Mouse (Mus musculus) hindbrain, embryonic 13.5 days (tissue): Measurements from ENCODE around the gene Shb. TPM values are rescaled to one million over a fixed set of nuclear protein-coding genes. Genes with fewer than 3 reads are reported as not detected.

ENCODE experiments used
- ATAC-seq: fragments of 200-750 bp; cut with Nextera tagmentation; 2 replicates; pipeline ENCODE4 v1.8.0; 2017; ENCODE audit warnings: moderate TSS enrichment; ENCODE audit not compliant: low FRiP score
- H3K27ac ChIP-seq: fragments of 300-500 bp; sonication (generic); 2 replicates; pipeline ENCODE4 v1.5.1; 2015; ENCODE audit warnings: inconsistent platforms, mild to moderate bottlenecking, moderate library complexity
- H3K27me3 ChIP-seq: fragments of 300-500 bp; sonication (generic); 2 replicates; pipeline ENCODE4 v1.6.1; 2015; ENCODE audit warnings: mild to moderate bottlenecking, inconsistent platforms
- H3K36me3 ChIP-seq: fragments of 300-500 bp; sonication (generic); 2 replicates; pipeline ENCODE4 v1.6.1; 2015; ENCODE audit warnings: mild to moderate bottlenecking, inconsistent platforms
- H3K4me1 ChIP-seq: fragments of 300-500 bp; sonication (generic); replicated peaks from 2 replicates; pipeline ENCODE4 v1.6.1; 2015; ENCODE audit warnings: inconsistent platforms
- H3K4me2 ChIP-seq: fragments of 300-500 bp; sonication (generic); 2 replicates; pipeline ENCODE4 v1.6.1; 2015; ENCODE audit warnings: inconsistent platforms, mild to moderate bottlenecking, moderate library complexity
- H3K4me3 ChIP-seq: fragments of 300-500 bp; sonication (generic); 2 replicates; pipeline ENCODE4 v1.5.1; 2015; ENCODE audit warnings: mild to moderate bottlenecking, inconsistent platforms
- H3K9ac ChIP-seq: fragments of 300-500 bp; sonication (generic); 2 replicates; pipeline ENCODE4 v1.6.1; 2015; ENCODE audit warnings: mild to moderate bottlenecking, inconsistent platforms
- H3K9me3 ChIP-seq: fragments of 300-500 bp; sonication (generic); 2 replicates; pipeline ENCODE4 v1.6.1; 2016; ENCODE audit warnings: inconsistent platforms
- WGBS: fragments of 180-500 bp; shearing (Covaris S2); methylation state at CpG from one replicate; pipeline ENCODE4 v1.1.7; 2015; 5-methylcytosine and 5-hydroxymethylcytosine counted together
- polyA plus RNA-seq: library from polyadenylated mRNA; unstranded; fragments of >200 nt; fragmentation: Nextera tagmentation; extraction: Ambion mirVana; gene quantifications from 2 replicates; pipeline ENCODE4 v1.2.1, GENCODE M21; 2015

The Shb gene
- polyA plus RNA-seq, result 3.8 and 5.7 TPM in 2 replicates

GRCm38 (mm10) chr4:45532375-45532774 lies at the start of gene Shb:
TSS of gene Shb (minus strand) at chr4:45532470.
- Histone ChIP-seq H3K4me3 (peak within 1 kb of the TSS; percentile 80), H3K4me2 (peak within 1 kb of the TSS; percentile 91), H3K27me3 (peaks cover 15% of the 10 kb centered on the region), H3K9me3 (no peaks in the 10 kb centered on the region), H3K9ac (no peak within 1 kb of the TSS), H3K36me3 (no peaks in the 10 kb centered on the region), H3K27ac (peak within 1 kb of the TSS; percentile 92; the same call in 1 of the 2 replicates), H3K4me1 (peaks cover 52% of the 10 kb centered on the region)
- WGBS, result 24% methylated on average over 7 of the region's 7 CpGs
- no peak for ATAC-seq

GRCm38 (mm10) chr4:45581095-45581494 lies 48.8 kb upstream of the Shb start:
- Histone ChIP-seq H3K4me2 (no peak overlapping the region), H3K9me3 (no peaks in the 10 kb centered on the region), H3K9ac (no peak overlapping the region), H3K4me3 (no peak overlapping the region), H3K4me1 (peaks cover 21% of the 10 kb centered on the region), H3K27ac (no peak overlapping the region), H3K36me3 (no peaks in the 10 kb centered on the region), H3K27me3 (peaks cover 24% of the 10 kb centered on the region)
- 90% methylated on average over 6 of the region's 6 CpGs for WGBS
- no peak for ATAC-seq

- Histone ChIP-seq H3K9ac (no peak overlapping the region), H3K27me3 (peaks cover 8% of the 10 kb centered on the region; the same call in 1 of the 2 replicates), H3K4me3 (no peak overlapping the region), H3K27ac (no peak overlapping the region), H3K9me3 (no peaks in the 10 kb centered on the region), H3K4me1 (peaks cover 28% of the 10 kb centered on the region), H3K4me2 (no peak overlapping the region), H3K36me3 (no peaks in the 10 kb centered on the region)
- WGBS, result 18% methylated on average over 22 of the region's 22 CpGs
- no peak for ATAC-seq
Measured at GRCm38 (mm10) chr4:45578554-45579370, 46.5 kb upstream of the Shb start.

GRCm38 (mm10) chr4:45577631-45578030 lies 45.4 kb upstream of the Shb start:
- ATAC-seq, result no peak
- Histone ChIP-seq H3K27me3 (no peaks in the 10 kb centered on the region; the same call in 1 of the 2 replicates), H3K9me3 (no peaks in the 10 kb centered on the region), H3K4me3 (no peak overlapping the region), H3K4me1 (peaks cover 28% of the 10 kb centered on the region), H3K36me3 (no peaks in the 10 kb centered on the region), H3K27ac (0 out of 2 replicates have a peak overlapping the region, but pooled peaks have one; percentile 35), H3K9ac (peak overlapping the region; percentile 35; the same call in 1 of the 2 replicates), H3K4me2 (0 out of 2 replicates have a peak overlapping the region, but pooled peaks have one; percentile 23)
- 44% methylated on average over 8 of the region's 8 CpGs for WGBS

- H3K4me3 ChIP-seq, result no peak overlapping the region
- no peak overlapping the region for H3K9ac ChIP-seq
- peaks cover 28% of the 10 kb centered on the region for H3K4me1 ChIP-seq
- H3K27ac ChIP-seq, result no peak overlapping the region
- no peak for ATAC-seq
- H3K27me3 ChIP-seq, result no peaks in the 10 kb centered on the region
- H3K4me2 ChIP-seq, result no peak overlapping the region
- no peaks in the 10 kb centered on the region for H3K36me3 ChIP-seq
- WGBS, result 72% methylated on average over 15 of the region's 15 CpGs
- H3K9me3 ChIP-seq, result no peaks in the 10 kb centered on the region
Measured at GRCm38 (mm10) chr4:45574614-45575169, 42.4 kb upstream of the Shb start.

GRCm38 (mm10) chr4:45569521-45569920 lies 37.3 kb upstream of the Shb start:
- H3K27ac ChIP-seq, result no peak overlapping the region
- H3K4me2 ChIP-seq, result no peak overlapping the region
- H3K4me3 ChIP-seq, result no peak overlapping the region
- no peaks in the 10 kb centered on the region for H3K27me3 ChIP-seq
- H3K36me3 ChIP-seq, result no peaks in the 10 kb centered on the region
- no peak overlapping the region for H3K9ac ChIP-seq
- 76% methylated on average over 5 of the region's 5 CpGs for WGBS
- peaks cover 2% of the 10 kb centered on the region for H3K4me1 ChIP-seq
- H3K9me3 ChIP-seq, result no peaks in the 10 kb centered on the region
- ATAC-seq, result no peak

GRCm38 (mm10) chr4:45558211-45558610 lies 25.9 kb upstream of the Shb start:
- Histone ChIP-seq H3K4me3 (no peak overlapping the region), H3K36me3 (no peaks in the 10 kb centered on the region), H3K4me1 (no peaks in the 10 kb centered on the region), H3K9me3 (no peaks in the 10 kb centered on the region), H3K27ac (no peak overlapping the region), H3K9ac (no peak overlapping the region), H3K4me2 (no peak overlapping the region), H3K27me3 (0 out of 2 replicates have a peak, but pooled peaks cover 5% of the 10 kb centered on the region)
- no peak for ATAC-seq
- WGBS, result 94% methylated on average over 5 of the region's 5 CpGs

- Histone ChIP-seq H3K27ac (no peak overlapping the region), H3K4me2 (no peak overlapping the region), H3K4me3 (no peak overlapping the region), H3K36me3 (no peaks in the 10 kb centered on the region), H3K9me3 (no peaks in the 10 kb centered on the region), H3K27me3 (no peaks in the 10 kb centered on the region), H3K4me1 (0 out of 2 replicates have a peak, but pooled peaks cover 3% of the 10 kb centered on the region), H3K9ac (no peak overlapping the region)
- ATAC-seq, result no peak
- 50% methylated on average over 4 of the region's 4 CpGs for WGBS
Measured at GRCm38 (mm10) chr4:45552571-45552970, 20.3 kb upstream of the Shb start.

GRCm38 (mm10) chr4:45550970-45551369 lies 18.7 kb upstream of the Shb start:
- WGBS, result 22% methylated on average over 2 of the region's 2 CpGs
- Histone ChIP-seq H3K9ac (no peak overlapping the region), H3K4me2 (no peak overlapping the region), H3K36me3 (no peaks in the 10 kb centered on the region), H3K27ac (no peak overlapping the region), H3K4me1 (0 out of 2 replicates have a peak, but pooled peaks cover 3% of the 10 kb centered on the region), H3K9me3 (no peaks in the 10 kb centered on the region), H3K4me3 (no peak overlapping the region), H3K27me3 (no peaks in the 10 kb centered on the region)
- ATAC-seq, result no peak

- Histone ChIP-seq H3K4me1 (0 out of 2 replicates have a peak, but pooled peaks cover 3% of the 10 kb centered on the region), H3K9me3 (no peaks in the 10 kb centered on the region), H3K4me3 (no peak overlapping the region), H3K9ac (no peak overlapping the region), H3K27ac (no peak overlapping the region), H3K36me3 (no peaks in the 10 kb centered on the region), H3K4me2 (no peak overlapping the region), H3K27me3 (no peaks in the 10 kb centered on the region)
- ATAC-seq, result no peak
- WGBS, result 74% methylated on average over 5 of the region's 5 CpGs
Measured at GRCm38 (mm10) chr4:45549514-45549913, 17.2 kb upstream of the Shb start.

- Histone ChIP-seq H3K27ac (no peak overlapping the region), H3K4me3 (no peak overlapping the region)
- 63% methylated on average over 8 of the region's 8 CpGs for WGBS
Measured at GRCm38 (mm10) chr4:45545851-45546250, 13.6 kb upstream of the Shb start.

GRCm38 (mm10) chr4:45543481-45544051 lies 11.3 kb upstream of the Shb start:
- Histone ChIP-seq H3K36me3 (no peaks in the 10 kb centered on the region), H3K9me3 (no peaks in the 10 kb centered on the region), H3K27ac (no peak overlapping the region), H3K4me3 (no peak overlapping the region), H3K4me2 (no peak overlapping the region), H3K9ac (no peak overlapping the region), H3K27me3 (no peaks in the 10 kb centered on the region), H3K4me1 (no peaks in the 10 kb centered on the region)
- 70% methylated on average over 3 of the region's 3 CpGs for WGBS
- ATAC-seq, result no peak

More at GRCm38 (mm10) chr4:45545851-45546250, 13.6 kb upstream of the Shb start:
- no peak overlapping the region for H3K9ac ChIP-seq
- H3K36me3 ChIP-seq, result no peaks in the 10 kb centered on the region
- no peak overlapping the region for H3K4me2 ChIP-seq
- H3K4me1 ChIP-seq, result no peaks in the 10 kb centered on the region
- no peaks in the 10 kb centered on the region for H3K27me3 ChIP-seq
- no peaks in the 10 kb centered on the region for H3K9me3 ChIP-seq
- no peak for ATAC-seq
